Mouse (Mus musculus) adipocyte (in vitro differentiated cells): ENCODE measurements around the gene Slc25a5.

ENCODE experiments used
- DNase-seq: peaks from one replicate; pipeline ENCODE4 v3.0.0-alpha.2; 2016; ENCODE audit warnings: low spot score

Gene Slc25a5

DNA sequence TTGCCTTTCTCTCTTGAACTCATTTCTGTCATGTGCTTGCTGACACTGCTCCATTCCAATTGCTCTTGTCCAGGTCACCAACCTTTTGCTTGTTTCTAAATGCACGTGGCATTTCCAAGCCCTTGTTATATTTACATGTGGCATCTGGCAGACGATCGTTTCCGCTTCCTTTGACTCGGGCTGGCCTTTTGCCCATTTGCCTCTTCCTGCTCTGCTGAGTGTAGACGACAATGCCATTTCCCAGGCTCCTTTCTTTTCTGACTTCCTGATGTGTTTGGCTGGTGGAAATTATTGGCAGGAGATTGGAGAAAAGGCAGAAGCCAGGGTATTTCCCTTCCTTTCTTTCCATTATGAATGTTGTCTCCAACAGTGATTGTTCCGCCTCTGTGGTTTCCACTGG, 43.9 kb downstream of the Slc25a5 start:
- peak; percentile 55 for DNase-seq

DNA sequence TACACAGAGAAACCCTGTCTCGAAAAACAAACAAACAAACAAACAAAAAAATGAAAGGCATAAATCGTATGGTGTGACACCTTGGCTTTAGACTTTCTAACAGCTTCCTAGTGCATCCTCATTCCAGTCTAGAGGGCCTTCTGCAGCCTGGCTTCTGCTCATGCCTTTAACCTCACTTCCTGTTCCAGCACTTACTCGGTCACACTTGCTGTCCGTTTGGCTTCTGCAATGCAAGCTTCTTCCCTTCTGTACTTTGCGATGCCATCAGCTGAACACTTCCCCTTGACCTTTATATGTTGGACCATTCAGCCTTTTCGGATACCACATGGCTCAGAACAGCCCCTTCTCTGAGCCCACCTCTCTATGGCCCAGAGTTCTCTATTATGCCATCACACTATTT, 46.2 kb downstream of the Slc25a5 start:
- no peak for DNase-seq

DNA sequence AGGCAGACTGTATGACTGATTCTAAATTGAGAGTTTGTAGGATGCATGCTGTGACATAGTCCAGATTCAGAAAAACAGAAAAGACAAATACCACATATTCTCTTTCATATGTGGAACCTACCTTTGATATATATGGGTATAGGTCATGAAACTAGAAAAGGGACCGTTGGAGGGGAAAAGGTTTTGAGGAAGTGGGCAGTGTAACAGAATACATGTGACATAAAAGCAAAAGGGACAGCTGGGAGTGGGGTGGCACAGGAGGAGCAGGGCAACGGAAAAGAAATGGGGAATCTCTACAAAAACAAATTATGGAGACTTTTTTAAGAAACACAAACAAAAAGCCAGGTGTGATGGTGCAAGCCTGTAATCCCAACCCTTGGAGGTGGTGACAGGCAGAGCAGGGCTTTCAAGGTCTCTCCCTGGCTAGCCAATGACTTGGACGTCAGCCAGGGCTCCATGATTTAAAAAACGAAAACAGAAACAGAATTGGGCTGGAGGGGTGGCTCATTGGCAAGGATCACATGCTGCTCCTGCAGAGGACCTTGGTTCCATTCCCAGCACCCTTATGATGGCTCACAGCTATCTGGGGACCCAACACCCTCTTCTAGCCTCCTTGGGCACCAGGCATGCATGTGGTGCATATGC, 48.0 kb downstream of the Slc25a5 start:
- DNase-seq = no peak

DNA sequence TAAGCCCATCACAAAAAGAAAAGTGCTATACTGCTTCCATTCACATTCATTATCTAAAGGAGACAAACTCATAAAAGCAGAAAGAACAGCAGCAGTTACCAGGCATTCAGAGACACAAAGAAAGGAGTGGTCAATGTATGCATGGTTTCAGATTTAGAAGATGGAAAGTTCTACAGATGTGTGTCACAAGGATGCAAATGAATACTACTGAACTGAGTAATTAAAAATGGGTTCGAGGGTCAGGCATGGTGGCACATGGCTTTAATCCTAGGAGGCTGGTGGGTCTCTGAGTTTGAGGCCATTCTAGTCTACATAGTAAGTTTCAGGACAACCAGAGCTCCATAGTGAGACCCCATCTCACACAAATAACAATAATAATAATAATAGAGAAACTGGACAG, 51.7 kb downstream of the Slc25a5 start:
- no peak for DNase-seq
